Mouse (Mus musculus) CH12.LX (cell line): ENCODE data around the gene Lrrc41.

Experiments used
- CTCF ChIP-seq, 2 experiments: IDR thresholded peaks in 1 of 2; conservative IDR thresholded peaks in 1 of 2; 2 replicates each; pipeline ENCODE4 v1.5.1; 2011 to 2012; ENCODE audit warnings: low read depth in 2 of 2, low read length in 2 of 2, improper control_type of control experiment in 1 of 2, inconsistent platforms in 1 of 2, mild to moderate bottlenecking in 1 of 2, moderate library complexity in 1 of 2
- ELF1 ChIP-seq: IDR thresholded peaks from 2 replicates; pipeline ENCODE4 v1.6.1; 2014; ENCODE audit warnings: low read depth, mild to moderate bottlenecking, inconsistent platforms, low read length, improper control_type of control experiment
- EP300 ChIP-seq: IDR thresholded peaks from 2 replicates; pipeline ENCODE4 v1.6.1; 2011; ENCODE audit warnings: low read length, improper control_type of control experiment
- ETS1 ChIP-seq: conservative IDR thresholded peaks from 2 replicates; pipeline ENCODE4 v1.6.1; 2012; ENCODE audit warnings: low read depth, mild to moderate bottlenecking, inconsistent platforms, low read length, improper control_type of control experiment, moderate library complexity
- HCFC1 ChIP-seq: IDR thresholded peaks from 2 replicates; pipeline ENCODE4 v1.6.1; 2012; ENCODE audit warnings: low read depth, mild to moderate bottlenecking, inconsistent platforms, low read length, improper control_type of control experiment
- MAX ChIP-seq: IDR thresholded peaks from 2 replicates; pipeline ENCODE4 v1.6.1; 2011; ENCODE audit warnings: low read length, improper control_type of control experiment
- POLR2A ChIP-seq: IDR thresholded peaks from 2 replicates; pipeline ENCODE4 v1.6.1; 2011; ENCODE audit warnings: low read depth, mild to moderate bottlenecking, improper control_type of control experiment, low read length
- SIN3A ChIP-seq: IDR thresholded peaks from 2 replicates; pipeline ENCODE4 v1.6.1; 2012; ENCODE audit warnings: low read length, improper control_type of control experiment, inconsistent platforms
- UBTF ChIP-seq: IDR thresholded peaks from 2 replicates; pipeline ENCODE4 v1.6.1; 2012; ENCODE audit warnings: low read depth, mild to moderate bottlenecking, inconsistent platforms, low read length, improper control_type of control experiment, moderate library complexity

DNA sequence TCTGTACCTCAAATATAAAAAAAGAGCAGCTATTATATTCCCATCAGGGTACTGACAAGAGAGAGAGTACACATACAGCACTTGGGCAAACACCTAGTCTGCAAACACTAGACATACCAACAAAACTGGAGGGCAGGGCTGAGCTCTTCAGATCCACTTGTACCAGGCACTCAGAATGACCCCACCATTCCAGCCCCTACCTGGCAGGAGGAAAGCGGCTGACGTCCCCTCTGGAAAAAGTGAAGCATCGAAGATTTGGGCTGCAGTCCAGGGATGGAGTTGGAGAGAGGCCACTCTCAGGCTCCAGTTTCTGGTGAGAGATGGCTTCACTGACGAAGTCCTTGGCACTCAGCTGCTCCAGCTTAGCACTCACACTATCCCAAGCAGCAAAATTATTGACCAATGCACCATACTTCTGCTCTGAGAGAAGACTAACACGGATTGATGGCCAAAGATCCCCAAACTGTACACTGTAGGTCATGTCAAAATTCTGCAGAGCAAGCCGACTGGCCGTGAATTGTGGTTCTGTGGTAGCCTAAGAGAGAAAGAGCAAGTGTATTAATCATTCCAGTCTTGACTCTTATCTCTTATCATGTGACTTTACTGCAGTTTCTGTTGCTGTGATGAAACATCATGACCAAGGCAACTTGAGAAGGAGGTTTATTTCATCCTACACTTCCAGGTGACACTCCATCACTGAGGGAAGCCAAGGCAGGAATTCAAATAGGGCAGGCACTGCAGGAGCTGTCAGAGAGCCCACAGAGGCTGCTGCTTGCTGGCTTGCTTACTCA, 26.7 kb upstream of the Lrrc41 start:
- no peak for TF ChIP-seq EP300
- no peak for TF ChIP-seq UBTF
- no peak for TF ChIP-seq HCFC1
- TF ChIP-seq POLR2A = no peak
- TF ChIP-seq ELF1 = no peak
- no peak for TF ChIP-seq ETS1
- no peak for TF ChIP-seq CTCF (conservative IDR thresholded peaks at IDR 0.05 in 1 of 2, IDR thresholded peaks at IDR 0.05 in 1 of 2; ENCODE audit: low read depth in 2 of 2, low read length in 2 of 2)
- TF ChIP-seq SIN3A = no peak
- TF ChIP-seq MAX = no peak
